Comparison of ENCODE assay signal across 25 mouse cellular contexts in the genomic region with DNA sequence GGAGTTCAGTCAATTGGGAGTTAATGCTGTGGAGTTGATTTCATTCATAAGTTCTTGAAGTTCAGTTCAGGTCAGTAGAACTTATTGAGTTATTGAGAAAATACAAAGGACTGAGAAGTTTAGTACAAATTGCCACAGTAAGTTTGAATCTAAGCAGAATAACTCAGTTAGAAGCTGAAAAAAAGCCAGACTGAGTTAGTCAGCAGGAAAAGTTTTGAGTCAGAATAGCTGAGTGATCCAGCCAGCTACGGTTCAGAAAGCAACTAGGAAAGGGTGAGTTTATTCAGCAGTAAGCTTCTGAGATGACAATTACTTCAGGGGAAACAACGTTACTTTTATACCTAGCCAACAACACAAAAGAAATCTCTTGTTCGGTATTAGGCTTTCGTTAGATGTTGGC.
DNase-seq lines count a peak whose midpoint lies in the region; TF ChIP-seq lines count a peak whose summit lies in the region.
"Had no signal": no experiment of that assay in that cellular context is flagged by ENCODE, and none has a peak within 500 bp of the region (broad histone marks: within the 10 kb centered on the region; RNA-seq: fewer than 3 reads in every experiment).

No protein-coding gene starts in this region.

- no peak overlapping the region for H3K27ac ChIP-seq in kidney, adult 2 months (ENCODE audit: insufficient read depth, low read depth, low read length)
- H3K27ac ChIP-seq: forebrain, embryonic 10.5 days; forebrain, embryonic 13.5 days; gastrocnemius, adult 2 months; heart, embryonic 15.5 days; hindbrain, embryonic 14.5 days; hindbrain, postnatal 0 days had no signal

- no peaks in the 10 kb centered on the region for H3K36me3 ChIP-seq in kidney, adult 2 months (ENCODE audit: control insufficient read depth, insufficient read depth, low read length)
- H3K36me3 ChIP-seq: forebrain, embryonic 10.5 days; G1E; heart, embryonic 12.5 days; heart, embryonic 15.5 days had no signal

- H3K4me1 ChIP-seq in kidney, adult 2 months (ENCODE audit: control insufficient read depth, insufficient read depth, low read length): no peaks in the 10 kb centered on the region
- H3K4me1 ChIP-seq: forebrain, embryonic 10.5 days; forebrain, embryonic 13.5 days; heart, embryonic 12.5 days; heart, embryonic 15.5 days had no signal

- TF ChIP-seq POLR2A in kidney, adult 2 months (IDR thresholded peaks at IDR 0.05; ENCODE audit: low read depth, low read length): no peak

- no peak for TF ChIP-seq CTCF in kidney, adult 2 months (conservative IDR thresholded peaks at IDR 0.05; ENCODE audit: insufficient read depth, insufficient read length, low read depth, low read length)

- H3K27me3 ChIP-seq in kidney, adult 2 months (replicated peaks; ENCODE audit: control insufficient read depth, insufficient read depth, low read length): no peaks in the 10 kb centered on the region
- H3K27me3 ChIP-seq: CH12.LX; forebrain, embryonic 13.5 days; heart, embryonic 12.5 days; heart, embryonic 15.5 days had no signal

- no peak overlapping the region for H3K4me3 ChIP-seq in kidney, adult 2 months (ENCODE audit: insufficient read depth, low read depth, low read length)
- H3K4me3 ChIP-seq: forebrain, embryonic 10.5 days; forebrain, embryonic 13.5 days; gastrocnemius, adult 2 months; heart, embryonic 12.5 days; heart, embryonic 15.5 days had no signal

- DNase-seq in kidney, adult 2 months: peak; percentile 45
- no peak for DNase-seq in kidney, adult 11 months
- peak; percentile 8 to 14 for DNase-seq in kidney, postnatal 36 days
- DNase-seq in kidney, adult 18-20 months: no peak
- DNase-seq in skeletal muscle tissue, adult 2 months (ENCODE audit: low read depth, low spot score): peak; percentile 2
- no peak for DNase-seq in heart, postnatal 4 days
- DNase-seq: adrenal gland, postnatal 10 days; adrenal gland, postnatal 36 days; B cell, adult 2 months; cerebellum, adult 18-20 months; cerebellum, adult 9-10 months; cerebellum, postnatal 14 days; gastrocnemius, adult 2 months; gastrocnemius, postnatal 14 days; heart, adult 18-20 months; heart, postnatal 10 days; heart, postnatal 36 days had no signal

- 65% methylated on average over 4 of the region's 4 CpGs for WGBS in kidney, adult 2 months

Comparison
In these comparisons a context has a peak if more than half of its experiments do, and no peak if none do; other contexts are left out.
1. DNase-seq: peak in kidney, adult 2 months (single experiment), kidney, postnatal 36 days (2 of 2) and skeletal muscle tissue, adult 2 months (single experiment); none in kidney, adult 11 months (single experiment), kidney, adult 18-20 months (single experiment) and heart, postnatal 4 days (single experiment).